Mouse (Mus musculus): ENCODE data around the gene Phf12.
"Not testable (repeated sequence)": the region's sequence is repeated elsewhere in the genome, so short reads cannot be mapped to it uniquely, and the experiment has no call there.

Gene Phf12

DNA sequence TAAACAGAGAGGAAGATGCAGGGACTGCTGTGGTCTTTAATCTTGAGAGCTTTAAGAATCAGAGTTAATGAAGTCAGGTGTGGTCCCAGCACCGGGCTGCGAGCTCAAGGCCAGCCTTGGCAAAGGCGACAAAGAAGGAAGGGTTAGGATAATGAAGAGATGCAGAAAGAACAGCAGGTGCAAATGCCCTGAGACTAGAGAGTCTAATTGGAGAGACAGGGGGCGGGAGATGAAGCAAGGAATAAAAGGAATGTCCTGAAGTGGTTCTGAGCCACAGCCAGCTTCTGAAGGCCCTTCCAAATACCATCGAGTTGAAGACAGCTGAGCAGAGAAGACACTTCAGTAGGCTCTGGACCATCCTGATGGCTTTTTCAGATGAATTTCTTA lies 50.2 kb downstream of the Phf12 start:
- no peak for DNase-seq

DNA sequence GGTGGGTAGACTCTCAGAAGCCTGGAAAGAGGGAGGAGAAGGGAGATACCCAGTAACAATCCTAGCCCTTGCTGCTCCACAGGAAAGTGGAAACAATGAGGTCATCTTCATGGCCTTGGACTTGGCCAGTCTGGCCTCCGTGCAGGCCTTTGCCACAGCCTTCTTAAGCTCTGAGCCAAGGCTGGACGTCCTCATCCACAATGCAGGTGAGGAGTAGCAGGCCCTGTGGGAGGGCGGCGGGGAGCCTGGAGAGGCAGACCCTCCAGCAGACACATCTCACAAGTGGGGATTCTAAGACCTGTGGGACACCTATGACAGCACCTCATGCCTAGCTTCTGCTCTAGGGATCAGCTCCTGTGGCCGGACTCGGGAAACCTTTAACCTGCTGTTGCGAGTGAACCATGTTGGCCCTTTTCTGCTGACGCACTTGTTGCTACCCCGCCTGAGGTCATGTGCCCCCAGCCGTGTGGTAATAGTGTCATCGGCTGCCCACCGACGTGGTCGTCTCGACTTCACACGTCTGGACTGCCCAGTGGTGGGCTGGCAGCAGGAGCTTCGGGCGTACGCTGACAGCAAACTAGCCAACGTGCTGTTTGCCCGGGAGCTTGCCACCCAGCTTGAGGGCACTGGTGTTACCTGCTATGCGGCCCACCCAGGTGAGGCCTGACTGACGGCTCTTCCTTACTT lies 51.5 kb downstream of the Phf12 start:
- DNase-seq: no peak

DNA sequence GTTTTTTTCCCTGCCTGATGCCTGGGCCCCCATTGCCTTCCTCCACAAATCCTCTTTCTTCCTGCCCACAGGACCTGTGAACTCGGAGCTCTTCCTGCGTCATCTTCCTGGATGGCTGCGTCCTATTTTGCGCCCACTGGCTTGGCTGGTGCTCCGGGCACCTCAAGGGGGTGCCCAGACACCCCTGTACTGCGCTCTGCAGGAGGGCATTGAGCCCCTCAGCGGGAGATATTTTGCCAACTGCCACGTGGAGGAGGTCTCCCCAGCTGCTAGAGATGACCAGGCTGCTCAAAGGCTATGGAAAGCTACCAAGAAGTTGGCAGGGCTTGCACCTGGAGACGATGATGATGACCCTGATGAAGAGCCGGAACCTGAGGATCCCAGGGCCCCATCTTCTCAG lies 54.2 kb downstream of the Phf12 start:
- no peak for DNase-seq

DNA sequence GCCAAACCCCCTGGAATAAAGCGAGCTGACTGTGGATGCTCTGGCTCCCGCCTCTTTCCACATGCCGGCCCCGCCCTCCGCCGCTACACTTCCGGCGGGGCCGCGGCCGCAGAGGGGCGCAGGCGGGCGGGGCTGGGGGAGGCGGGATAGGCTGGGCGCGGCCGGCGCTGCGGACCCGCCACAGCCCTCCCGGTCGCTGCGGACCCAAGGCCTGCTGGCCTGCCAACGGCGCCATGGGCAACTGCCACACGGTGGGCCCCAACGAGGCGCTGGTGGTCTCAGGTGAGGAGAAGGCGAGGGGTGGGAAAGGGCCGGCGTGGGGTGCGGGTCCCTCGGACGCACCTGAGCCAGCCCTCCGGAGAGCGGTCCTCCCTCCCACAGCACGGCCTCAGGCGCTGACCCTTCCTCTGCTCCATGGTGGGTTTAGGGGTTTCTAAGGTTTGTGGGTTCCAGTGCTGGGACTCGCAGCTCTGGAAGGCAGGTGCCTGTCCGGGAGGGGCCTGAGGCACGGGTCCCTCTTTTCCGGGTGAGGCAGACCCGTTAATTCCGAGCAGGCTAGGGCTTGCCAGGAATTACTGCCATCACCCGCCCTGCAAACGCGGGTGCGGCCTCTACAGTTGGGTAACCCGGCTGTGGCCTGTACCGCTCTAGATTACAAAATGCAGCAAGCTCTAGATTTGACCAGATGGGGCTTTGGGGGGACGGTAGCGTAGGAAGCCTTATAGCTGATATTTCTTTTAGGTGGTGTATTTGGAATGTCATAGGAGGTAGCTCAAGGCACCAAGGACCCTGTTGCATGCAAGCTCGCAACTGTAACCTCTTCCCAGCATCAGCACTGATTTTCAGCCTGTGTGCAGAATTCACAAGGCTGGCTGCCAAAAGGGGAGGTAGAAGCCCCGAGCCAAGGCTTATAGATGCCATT lies 55.5 kb downstream of the Phf12 start, which contains the start of gene Flot2:
TSS of gene Flot2 (plus strand) at position 101 of the 922 bp plus-strand sequence.
- peak; percentile 73 to 79 for DNase-seq

DNA sequence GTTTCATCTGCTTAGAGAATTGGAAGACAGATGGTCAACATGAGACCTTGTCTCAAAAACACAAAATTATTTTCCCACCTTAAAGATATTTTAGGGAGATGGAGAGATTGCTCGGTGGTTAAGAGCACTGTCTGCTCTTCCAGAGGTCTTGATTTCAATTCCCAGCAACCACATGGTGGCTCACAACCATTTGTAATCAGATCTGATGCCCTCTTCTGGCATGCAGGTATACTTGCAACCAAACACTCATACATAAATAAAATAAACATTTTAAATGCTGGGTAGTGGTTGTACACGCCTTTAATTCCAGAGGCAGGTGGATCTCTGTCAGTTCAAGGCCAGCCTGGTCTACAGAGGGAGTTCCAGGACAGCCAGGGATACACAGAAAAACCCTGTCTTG lies 58.3 kb downstream of the Phf12 start:
- no peak for DNase-seq

DNA sequence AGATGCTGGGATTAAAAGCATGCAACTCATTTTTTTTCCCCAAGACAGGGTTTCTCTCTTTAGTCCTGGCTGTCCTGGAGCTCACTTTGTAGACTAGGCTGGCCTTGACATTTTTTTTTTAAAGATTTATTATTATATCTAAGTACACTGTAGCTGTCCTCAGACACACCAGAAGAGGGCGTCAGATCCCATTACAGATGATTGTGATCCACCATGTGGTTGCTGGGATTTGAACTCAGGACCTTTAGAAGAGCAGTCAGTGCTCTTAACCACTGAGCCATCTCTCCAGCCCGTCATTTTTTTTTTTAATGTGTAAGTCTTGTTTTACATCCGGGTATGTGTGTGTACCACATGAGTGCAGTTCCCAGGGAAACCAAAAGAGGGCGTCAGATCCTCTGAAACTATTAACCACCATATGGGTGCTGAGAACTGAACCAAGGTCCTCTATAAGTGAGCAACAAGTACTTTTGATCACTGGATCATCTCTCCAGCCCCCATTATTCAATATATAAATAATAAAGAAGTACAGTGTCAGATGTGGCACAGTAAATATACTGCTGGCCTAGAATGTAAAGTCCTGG lies 59.8 kb downstream of the Phf12 start:
- not testable (repeated sequence) for DNase-seq

DNA sequence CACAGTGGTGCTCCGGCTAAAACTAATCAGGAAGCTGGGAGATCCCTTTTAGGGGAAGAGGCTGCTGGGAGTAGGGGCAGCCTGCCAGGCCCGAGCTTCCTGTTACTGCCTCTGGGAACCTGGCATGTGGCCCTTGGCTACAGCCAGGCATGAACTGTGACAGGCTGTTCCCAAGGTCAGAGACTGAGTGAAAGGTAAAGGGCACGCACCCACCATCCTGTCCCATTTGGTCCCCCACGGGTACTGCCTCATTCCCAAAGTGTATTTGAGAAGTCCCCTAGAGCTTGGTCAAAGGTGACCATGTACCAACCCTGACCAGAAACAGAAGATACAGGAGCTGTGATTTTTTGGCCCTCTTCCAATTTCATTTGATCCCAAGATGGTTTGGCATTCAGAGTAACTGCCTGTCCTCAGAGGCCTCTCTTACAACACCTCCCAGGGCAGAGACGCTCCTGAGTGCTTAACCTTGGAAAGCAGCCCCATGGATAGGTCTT lies 62.3 kb downstream of the Phf12 start:
- no peak for DNase-seq

DNA sequence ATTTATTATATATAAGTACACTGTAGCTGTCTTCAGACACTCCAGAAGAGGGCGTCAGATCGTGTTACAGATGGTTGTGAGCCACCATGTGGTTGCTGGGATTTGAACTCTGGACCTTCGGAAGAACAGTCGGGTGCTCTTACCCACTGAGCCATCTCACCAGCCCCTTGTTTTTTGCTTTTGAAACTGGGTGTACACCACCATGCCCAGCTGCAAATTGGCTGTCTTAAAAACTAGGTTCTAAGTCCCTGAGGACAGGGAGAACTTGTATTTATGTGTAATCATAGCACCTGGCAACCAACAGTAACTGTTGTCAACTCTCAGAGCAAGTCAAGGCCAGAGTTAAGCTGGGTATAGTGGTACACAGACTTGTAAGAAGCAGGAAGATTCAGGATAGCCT lies 66.1 kb downstream of the Phf12 start:
- DNase-seq: not testable (repeated sequence)

DNA sequence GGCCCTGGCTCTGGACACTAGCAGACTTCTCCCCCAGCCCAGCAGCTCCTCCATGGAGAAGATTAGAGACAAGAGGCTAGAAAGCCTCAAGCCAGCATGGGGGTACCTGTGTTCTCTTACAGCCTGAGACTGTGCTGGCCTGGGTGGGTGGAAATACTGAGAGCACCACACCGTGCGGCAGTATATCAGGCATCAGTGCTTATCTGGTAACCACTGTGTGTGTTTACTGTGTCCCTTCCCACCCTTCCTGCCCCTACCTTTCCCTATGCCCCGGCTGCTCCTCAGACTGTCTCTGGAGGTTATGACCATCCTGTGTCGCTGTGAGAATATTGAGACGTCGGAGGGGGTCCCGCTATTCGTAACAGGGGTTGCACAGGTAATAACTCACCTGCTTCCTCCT lies 70.5 kb downstream of the Phf12 start:
- DNase-seq: no peak

DNA sequence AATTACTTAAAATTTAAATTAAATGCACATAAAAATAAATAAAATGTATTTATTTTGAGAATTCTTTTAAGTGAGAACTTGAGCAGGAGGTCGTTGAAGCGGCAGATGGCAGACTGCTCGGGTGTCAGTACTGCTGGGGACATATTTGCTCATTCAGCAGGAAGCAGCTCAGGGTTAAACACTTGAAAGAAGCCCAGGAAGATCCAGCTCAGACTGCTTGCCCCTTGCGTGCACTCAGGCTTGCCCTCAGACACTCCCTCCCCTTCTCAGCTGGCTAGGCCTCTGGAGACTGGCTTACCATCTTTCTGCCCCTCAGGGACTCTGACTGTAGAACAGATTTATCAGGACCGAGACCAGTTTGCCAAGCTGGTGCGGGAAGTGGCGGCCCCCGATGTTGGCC lies 74.4 kb downstream of the Phf12 start:
- DNase-seq: no peak

DNA sequence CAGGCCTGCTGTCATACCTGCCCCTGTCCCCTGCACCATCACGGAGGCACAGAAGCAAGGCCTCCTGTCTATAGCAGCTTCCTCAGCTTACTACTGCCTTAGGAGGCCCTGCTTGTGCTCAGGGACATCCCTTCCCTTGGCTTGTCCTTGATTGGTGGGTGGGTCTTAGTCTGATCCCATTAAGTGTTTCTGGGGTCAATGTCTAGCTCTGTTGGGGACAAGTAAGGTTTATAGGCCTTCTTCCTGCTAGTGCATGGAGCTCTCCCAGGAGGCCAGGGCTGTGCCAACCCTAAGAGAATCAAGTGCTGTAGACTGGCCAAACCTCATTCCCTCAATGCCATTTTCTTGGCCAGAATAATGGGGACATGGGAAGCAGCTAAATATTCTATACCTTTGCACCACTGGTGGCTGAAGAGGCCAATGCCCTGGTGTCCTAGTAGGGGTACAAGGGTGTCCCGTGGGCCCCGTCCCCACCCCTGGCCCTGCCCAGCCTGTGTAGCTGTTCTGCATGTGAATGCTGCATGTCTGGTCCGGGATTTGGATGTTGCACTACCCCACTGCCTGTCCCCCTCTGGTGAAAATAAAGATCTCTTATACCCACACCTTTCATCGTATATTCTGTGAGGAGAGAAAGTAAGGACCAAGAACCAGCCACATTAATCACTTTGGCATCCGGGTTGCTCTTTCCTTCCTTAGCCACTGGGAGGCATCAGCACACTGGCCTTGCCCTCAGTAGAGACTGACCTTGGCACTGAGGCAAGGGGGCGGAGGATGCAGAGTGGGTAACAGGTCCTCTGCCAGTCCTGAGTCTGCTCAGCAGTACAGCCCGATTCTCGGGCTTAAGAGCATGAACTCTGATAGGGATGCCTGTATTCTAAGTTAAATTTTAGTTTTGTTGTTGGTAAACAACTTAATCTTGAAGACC lies 77.5 kb downstream of the Phf12 start:
- peak; percentile 32 to 48 for DNase-seq

DNA sequence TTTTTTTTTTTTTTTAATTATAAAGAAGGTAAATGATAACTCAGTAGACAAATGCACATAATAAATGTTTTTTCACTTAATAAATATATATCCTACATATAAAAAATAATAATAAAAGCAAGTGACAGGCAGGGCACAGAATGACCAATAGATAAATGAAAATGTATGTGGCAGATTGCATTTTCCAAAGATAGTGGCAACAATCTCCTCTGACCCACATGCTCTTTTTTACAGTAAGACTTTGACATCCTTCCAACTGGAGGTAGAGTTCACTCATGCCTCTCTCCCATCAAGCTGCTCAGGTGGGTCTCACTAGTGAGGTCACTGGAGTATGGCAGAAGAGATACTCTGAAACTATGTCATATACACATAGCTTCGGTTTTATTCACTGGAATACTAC lies 80.0 kb downstream of the Phf12 start:
- no peak for DNase-seq

DNA sequence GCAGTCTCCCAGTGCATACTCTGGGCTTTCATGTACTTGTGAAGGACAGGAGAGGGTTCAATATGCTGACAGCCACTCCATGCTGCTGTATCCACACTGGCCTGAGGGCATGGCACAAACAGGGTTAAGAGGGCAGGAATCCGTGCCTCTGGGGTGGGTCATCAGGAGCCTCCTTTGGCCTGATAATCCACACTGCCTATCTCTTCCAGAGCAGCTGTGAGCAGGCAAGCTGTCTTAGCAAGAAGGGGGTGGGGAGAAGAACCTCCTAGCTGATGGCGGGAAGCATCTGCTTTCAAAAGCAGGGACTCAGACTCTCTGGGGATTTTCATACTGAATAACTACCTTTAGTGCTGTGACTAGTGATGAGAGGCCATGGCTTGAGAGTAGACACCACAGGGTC lies 83.4 kb downstream of the Phf12 start:
- DNase-seq: no peak

DNA sequence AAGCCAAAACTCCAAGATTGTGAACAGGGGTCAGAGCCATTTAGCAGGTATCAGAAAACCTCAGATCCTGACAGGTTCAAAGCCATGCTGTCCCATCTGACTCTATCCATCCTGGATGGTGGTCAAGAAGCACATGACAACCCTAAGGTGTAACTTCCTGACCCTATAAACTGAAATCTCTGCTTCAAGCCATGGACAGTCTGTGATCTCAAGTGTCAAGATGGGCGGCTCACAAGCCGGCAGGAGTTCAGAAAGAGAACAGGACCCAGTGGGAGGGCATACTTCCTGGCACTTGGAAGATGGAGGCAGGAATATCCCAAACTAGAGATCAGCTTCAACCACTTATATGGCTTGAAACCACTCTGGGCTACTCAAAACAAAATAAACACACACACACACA lies 84.1 kb downstream of the Phf12 start:
- DNase-seq: no peak

DNA sequence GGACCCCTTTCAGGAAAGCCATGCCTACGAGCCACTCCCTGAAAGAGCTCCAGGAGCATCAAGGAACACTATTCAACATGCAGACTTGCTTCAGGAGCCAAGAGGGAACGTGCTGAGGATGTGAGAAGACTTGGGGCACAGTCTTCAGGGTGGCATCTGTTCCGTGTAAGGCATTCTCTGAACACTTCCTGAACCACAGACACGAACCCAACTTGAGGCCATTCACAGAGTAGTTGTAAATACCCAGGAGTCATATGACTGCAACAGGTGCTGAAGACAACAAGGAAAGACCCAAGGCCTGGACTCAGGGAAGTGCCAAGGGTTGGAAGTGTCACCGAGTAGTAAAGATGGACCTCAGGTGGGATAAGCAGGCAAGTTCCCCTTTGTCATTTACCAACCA lies 85.0 kb downstream of the Phf12 start:
- no peak for DNase-seq

DNA sequence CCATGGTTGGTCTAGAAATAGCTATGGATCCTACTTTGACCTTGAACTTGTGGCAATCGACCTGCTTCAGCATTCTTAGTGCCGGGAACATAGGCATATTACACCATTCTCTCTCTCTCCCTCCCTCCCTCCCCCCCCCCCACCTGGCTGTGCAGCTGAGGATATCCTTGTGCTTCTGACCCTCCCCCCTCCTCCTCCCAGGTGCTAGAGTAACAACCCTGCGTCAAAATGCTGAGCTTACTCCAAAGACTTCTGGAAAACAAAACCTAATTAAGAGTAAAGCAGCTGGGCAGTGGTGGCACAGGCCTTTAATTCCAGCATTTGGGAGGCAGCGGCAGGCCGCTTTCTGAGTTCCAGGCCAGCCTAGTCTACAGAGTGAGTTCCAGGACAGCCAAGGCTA lies 86.6 kb downstream of the Phf12 start:
- DNase-seq: no peak

DNA sequence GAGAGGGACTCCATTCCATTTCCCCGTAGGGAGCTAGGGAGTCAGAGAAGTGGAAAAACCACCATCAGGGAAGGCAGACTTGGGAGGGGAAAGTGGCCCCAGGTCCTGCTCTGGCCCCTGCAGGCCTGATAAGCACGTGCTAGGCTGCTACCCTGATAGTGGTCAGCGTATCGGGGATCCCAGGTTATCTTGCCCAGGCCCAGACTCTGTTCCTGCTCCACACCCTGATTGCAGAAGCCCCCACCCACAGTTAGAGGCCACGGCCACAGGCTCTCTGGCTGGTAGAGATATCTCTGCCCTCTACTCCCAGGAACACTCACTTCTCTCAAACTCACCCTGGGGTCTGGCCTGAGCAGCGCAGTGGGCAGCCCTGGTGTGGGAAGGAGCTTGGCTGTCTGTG lies 87.1 kb downstream of the Phf12 start:
- DNase-seq: no peak

DNA sequence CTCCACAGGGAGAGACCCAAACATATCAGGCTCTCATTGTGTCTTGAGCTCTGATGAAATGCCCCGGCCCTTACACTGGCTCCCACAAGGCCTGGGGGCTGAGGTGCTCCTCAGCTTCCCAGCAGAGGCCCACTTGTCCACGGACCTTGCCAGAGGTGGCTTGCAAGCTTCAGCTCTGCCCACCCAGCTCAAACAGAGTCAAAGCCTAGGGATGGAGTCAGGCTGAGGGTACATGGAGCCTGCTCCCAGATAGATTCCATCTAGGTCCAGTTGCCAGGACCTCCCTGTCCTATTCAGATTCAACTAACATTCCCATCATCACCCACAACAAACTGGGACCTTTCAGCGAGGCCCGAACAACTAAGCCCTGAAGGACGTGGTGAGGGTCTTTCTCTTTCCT lies 89.4 kb downstream of the Phf12 start:
- no peak for DNase-seq

DNA sequence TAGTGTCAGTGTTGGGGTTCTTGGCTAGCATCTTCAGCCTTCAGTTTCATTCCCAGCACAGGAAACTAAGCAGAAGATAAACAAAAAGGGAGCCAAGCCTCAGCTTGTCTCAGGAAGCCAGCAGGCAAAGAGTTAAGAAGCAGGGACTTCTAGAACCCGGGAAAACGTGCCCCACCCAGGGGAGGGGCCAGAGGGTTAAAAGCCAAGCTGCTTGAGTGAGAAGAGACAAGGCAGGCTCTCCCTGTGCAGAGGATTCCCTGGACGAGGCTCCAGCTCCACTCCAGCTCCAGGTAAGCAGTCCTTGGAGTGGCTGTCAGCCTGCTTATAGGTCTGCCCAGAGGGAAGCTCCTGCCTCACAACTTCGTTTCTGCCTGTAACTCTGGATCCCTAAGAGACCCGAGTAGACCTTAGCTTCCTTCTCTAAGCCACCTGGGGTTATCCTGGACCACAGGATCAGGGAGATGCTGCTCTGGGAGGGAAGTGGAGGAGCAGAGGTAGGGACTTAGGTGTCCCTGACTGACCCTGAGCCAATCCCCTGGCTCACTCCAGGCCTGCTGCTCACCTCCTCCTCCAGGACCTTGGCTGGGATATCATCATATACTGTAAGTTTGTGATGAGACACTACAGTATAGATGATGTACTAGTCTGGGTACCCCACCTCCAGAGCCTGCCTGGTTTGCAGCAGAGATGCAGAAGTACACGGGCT lies 90.0 kb downstream of the Phf12 start:
- DNase-seq: no peak

DNA sequence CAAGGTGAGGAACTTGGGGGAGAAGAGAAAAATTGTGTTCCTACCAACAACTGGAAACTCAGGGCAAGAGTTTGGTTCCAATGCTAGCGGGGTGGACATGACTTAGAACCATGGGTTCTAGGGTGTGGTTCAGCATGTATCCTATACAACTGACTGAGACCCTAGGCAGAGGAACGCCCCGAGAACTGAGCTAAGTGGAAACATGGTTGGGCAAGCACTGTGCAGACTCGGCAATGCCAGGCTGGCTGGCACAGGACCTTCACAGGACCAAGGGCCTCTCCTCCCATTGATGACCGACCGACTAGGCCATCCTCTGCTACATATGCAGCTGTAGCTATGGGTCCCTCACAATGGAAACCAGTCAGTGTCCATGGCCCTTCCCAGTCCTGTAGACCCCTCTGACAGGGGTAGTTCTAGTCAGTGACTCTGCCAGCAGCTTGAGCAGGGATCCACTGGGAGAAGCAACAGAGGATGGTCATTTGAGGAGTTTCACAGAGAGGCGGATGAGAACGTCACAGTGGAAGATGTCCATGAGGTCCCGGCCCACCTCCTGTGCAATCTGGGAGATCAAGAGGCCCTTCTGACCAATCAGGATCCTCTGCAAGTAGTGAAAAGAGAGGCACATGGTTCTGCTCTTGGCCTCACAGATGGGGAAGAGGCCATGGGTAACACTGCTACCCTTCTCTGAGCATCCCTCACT lies 91.2 kb downstream of the Phf12 start:
- DNase-seq: no peak

DNA sequence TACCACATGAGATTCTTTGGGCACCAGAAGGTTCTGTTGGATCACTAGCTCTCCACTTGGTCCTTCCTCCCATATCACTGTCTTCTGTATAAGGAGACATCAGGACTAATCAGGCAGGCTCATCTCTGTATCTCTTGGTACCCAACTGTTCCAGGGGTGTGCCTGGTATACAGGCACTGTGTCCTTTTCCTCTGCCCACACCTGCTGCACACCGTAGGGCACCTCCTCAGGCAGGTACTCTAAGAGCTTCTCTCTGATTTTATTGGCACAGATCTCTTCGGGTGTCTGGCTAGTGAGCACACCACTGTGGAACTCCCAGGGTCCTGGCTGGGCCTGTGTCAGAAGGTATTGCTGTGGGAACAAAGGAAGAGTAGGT lies 91.7 kb downstream of the Phf12 start:
- DNase-seq: no peak
